Mouse (Mus musculus): ENCODE results near the gene Pax3.

The Pax3 gene

GRCm38 (mm10) chr1:78198319-78198940 lies 1.5 kb upstream of the Pax3 start:
- no peak for DNase-seq (ENCODE audit: inconsistent ontology term)

GRCm38 (mm10) chr1:78197351-78198234 lies 659 bp upstream of the Pax3 start:
- no peak for DNase-seq (ENCODE audit: inconsistent ontology term)

- DNase-seq (ENCODE audit: inconsistent ontology term) = no peak
Observed at GRCm38 (mm10) chr1:78195771-78196712, 892 bp downstream of the Pax3 start.

GRCm38 (mm10) chr1:78195145-78195544 lies 1.8 kb downstream of the Pax3 start:
- DNase-seq (ENCODE audit: inconsistent ontology term) = no peak

GRCm38 (mm10) chr1:78194381-78195047 lies 2.4 kb downstream of the Pax3 start:
- no peak for DNase-seq (ENCODE audit: inconsistent ontology term)

- DNase-seq (ENCODE audit: inconsistent ontology term) = no peak
Observed at GRCm38 (mm10) chr1:78193465-78193991, 3.4 kb downstream of the Pax3 start.

GRCm38 (mm10) chr1:78192746-78193464 lies 4.0 kb downstream of the Pax3 start:
- no peak for DNase-seq (ENCODE audit: inconsistent ontology term)

GRCm38 (mm10) chr1:78192217-78192735 lies 4.7 kb downstream of the Pax3 start:
- DNase-seq (ENCODE audit: inconsistent ontology term) = no peak

- DNase-seq (ENCODE audit: inconsistent ontology term) = no peak
Observed at GRCm38 (mm10) chr1:78191761-78192160, 5.2 kb downstream of the Pax3 start.

- DNase-seq (ENCODE audit: inconsistent ontology term) = no peak
Observed at GRCm38 (mm10) chr1:78191331-78191730, 5.6 kb downstream of the Pax3 start.

- DNase-seq (ENCODE audit: inconsistent ontology term) = no peak
Observed at GRCm38 (mm10) chr1:78190386-78191111, 6.4 kb downstream of the Pax3 start.

GRCm38 (mm10) chr1:78189501-78190345 lies 7.2 kb downstream of the Pax3 start:
- no peak for DNase-seq (ENCODE audit: inconsistent ontology term)

- no peak for DNase-seq (ENCODE audit: inconsistent ontology term)
Observed at GRCm38 (mm10) chr1:78189016-78189415, 7.9 kb downstream of the Pax3 start.

- DNase-seq (ENCODE audit: inconsistent ontology term) = no peak
Observed at GRCm38 (mm10) chr1:78188299-78188698, 8.6 kb downstream of the Pax3 start.

- no peak for DNase-seq (ENCODE audit: inconsistent ontology term)
Observed at GRCm38 (mm10) chr1:78187788-78188173, 9.2 kb downstream of the Pax3 start.

- DNase-seq (ENCODE audit: inconsistent ontology term) = no peak
Observed at GRCm38 (mm10) chr1:78187122-78187787, 9.7 kb downstream of the Pax3 start.

GRCm38 (mm10) chr1:78182954-78183353 lies 14.0 kb downstream of the Pax3 start:
- DNase-seq (ENCODE audit: inconsistent ontology term) = no peak

- DNase-seq (ENCODE audit: inconsistent ontology term) = no peak
Observed at GRCm38 (mm10) chr1:78181882-78182281, 15.1 kb downstream of the Pax3 start.

All from Muller cell, postnatal 12 days (primary cell).